Mouse (Mus musculus) small intestine, adult 2 months (tissue): ENCODE measurements around the gene Hoxc12. TPM values are rescaled to one million over a fixed set of nuclear protein-coding genes. Genes with fewer than 3 reads are reported as not detected.

Source experiments
- H3K27ac ChIP-seq: fragments of 200-500 bp; 2 replicates; pipeline ENCODE4 v1.5.1; 2012; ENCODE audit warnings: low read depth, low read length, control low read depth, inconsistent platforms; ENCODE audit not compliant: insufficient read depth
- H3K27me3 ChIP-seq: fragments of 200-500 bp; 2 replicates; pipeline ENCODE4 v1.6.1; 2012; ENCODE audit warnings: mild to moderate bottlenecking, moderate library complexity, low read length, inconsistent platforms; ENCODE audit not compliant: control insufficient read depth, insufficient read depth
- H3K36me3 ChIP-seq: fragments of 200-500 bp; 2 replicates; pipeline ENCODE4 v1.6.1; 2012; ENCODE audit warnings: mild to moderate bottlenecking, low read length, control low read depth, inconsistent platforms; ENCODE audit not compliant: control insufficient read depth, insufficient read depth
- H3K4me1 ChIP-seq: fragments of 200-500 bp; 2 replicates; pipeline ENCODE4 v1.6.1; 2012; ENCODE audit warnings: low read length, inconsistent platforms, mixed read lengths; ENCODE audit not compliant: control insufficient read depth, insufficient read depth, insufficient read length
- H3K4me3 ChIP-seq: fragments of 200-500 bp; 2 replicates; pipeline ENCODE4 v1.5.1; 2012; ENCODE audit warnings: low read depth, mild to moderate bottlenecking, control low read depth, inconsistent platforms, low read length, moderate library complexity
- CTCF ChIP-seq: fragments of 200-500 bp; IDR thresholded peaks from 2 replicates; pipeline ENCODE4 v1.5.1; 2012; ENCODE audit warnings: low read depth, mild to moderate bottlenecking, control low read depth, inconsistent platforms, low read length, moderate library complexity, mixed read lengths; ENCODE audit not compliant: insufficient replicate concordance, insufficient read length; ENCODE audit errors: extremely low read depth
- POLR2A ChIP-seq: fragments of 200-500 bp; IDR thresholded peaks from 2 replicates; pipeline ENCODE4 v1.6.1; 2012; ENCODE audit warnings: low read depth, mild to moderate bottlenecking, control low read depth, inconsistent platforms, low read length, moderate library complexity
- WGBS: fragments of 180-500 bp; shearing (Covaris S2); methylation state at CpG from one replicate; pipeline ENCODE4 v1.1.7; 2018; 5-methylcytosine and 5-hydroxymethylcytosine counted together
- polyA plus RNA-seq: library from polyadenylated mRNA; depleted of rRNA; stranded (reverse); fragments of >200 nt; gene quantifications from 2 replicates; pipeline ENCODE4 v1.2.3, GENCODE M21; 2012

Gene Hoxc12
- polyA plus RNA-seq, 1 experiment, result not detected

DNA sequence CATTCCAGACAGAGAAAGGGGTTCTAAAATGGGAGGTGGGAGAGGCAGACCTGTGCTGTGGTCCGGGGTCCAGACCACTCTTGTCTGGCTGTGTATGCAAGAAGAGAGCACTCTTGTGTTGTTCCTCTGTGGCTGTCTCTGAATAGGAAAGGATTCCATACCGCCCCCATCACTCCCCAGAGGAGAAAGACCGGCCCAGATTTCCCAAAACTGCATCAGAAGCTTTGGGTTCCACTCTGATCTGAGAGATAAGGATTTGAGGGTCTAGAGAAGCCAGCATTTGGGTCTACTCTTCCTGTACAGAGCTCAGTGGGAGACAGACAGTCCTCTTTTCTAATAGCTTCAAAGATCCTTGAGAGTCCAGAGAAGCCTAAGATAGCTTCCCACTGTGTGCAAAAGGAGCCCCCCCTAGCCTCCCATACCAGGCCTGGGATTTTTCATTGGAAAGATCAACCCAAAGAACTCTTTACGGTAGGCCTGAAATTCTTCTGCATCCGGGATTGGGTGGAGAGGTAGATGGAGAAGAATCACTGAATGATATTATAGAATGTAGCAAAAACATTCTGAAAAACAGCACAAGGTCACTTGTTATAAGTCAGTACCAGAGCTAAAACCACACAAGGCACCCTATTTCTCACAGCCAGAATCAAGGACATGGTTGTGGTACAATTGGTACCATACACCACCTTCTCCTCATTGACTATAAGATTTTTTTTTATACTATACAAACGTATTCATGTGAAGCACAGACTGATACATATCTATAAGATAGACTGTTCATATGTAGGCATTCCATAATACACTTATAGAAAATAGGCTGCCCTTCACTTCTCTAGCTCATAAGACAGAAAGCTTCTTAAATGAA is 13.7 kb upstream of the Hoxc12 start:
- WGBS, result 21% methylated on average over 6 of the region's 6 CpGs
- H3K4me1 ChIP-seq, result peaks cover 2% of the 10 kb centered on the region; the same call in 1 of the 2 replicates
- no peak overlapping the region for H3K27ac ChIP-seq
- no peak overlapping the region for H3K4me3 ChIP-seq
- peaks cover 80% of the 10 kb centered on the region for H3K27me3 ChIP-seq
- H3K36me3 ChIP-seq, result no peaks in the 10 kb centered on the region
- no peak for TF ChIP-seq CTCF

DNA sequence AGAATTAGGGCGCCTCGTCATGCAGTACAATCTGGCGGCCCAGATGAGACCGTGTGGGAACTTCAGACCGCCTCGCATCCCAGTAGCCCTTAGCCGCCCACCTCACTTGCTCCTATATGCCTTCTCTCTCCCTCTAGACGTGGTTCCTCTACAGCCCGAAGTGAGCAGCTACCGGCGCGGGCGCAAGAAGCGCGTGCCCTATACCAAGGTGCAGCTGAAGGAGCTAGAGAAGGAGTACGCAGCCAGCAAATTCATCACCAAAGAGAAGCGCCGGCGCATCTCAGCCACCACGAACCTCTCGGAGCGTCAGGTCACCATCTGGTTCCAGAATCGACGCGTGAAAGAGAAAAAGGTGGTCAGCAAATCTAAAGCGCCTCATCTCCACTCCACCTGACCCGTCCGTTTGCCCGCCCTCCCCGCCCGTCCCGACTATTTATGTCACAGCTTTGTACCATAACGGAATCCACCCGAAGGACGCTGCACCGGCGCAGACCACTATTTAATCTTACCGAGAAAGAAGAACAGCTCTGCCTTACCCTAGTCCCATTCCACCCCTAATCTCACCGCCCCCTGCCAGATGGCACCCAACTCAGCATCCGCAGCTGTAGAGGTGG is 9.4 kb upstream of the Hoxc12 start:
- H3K4me3 ChIP-seq, result no peak overlapping the region
- TF ChIP-seq POLR2A (no peak), CTCF (no peak)
- 4% methylated on average over 40 of the region's 40 CpGs for WGBS
- H3K36me3 ChIP-seq, result no peaks in the 10 kb centered on the region
- peaks cover 75% of the 10 kb centered on the region for H3K27me3 ChIP-seq
- no peak overlapping the region for H3K27ac ChIP-seq
- H3K4me1 ChIP-seq, result no peaks in the 10 kb centered on the region

DNA sequence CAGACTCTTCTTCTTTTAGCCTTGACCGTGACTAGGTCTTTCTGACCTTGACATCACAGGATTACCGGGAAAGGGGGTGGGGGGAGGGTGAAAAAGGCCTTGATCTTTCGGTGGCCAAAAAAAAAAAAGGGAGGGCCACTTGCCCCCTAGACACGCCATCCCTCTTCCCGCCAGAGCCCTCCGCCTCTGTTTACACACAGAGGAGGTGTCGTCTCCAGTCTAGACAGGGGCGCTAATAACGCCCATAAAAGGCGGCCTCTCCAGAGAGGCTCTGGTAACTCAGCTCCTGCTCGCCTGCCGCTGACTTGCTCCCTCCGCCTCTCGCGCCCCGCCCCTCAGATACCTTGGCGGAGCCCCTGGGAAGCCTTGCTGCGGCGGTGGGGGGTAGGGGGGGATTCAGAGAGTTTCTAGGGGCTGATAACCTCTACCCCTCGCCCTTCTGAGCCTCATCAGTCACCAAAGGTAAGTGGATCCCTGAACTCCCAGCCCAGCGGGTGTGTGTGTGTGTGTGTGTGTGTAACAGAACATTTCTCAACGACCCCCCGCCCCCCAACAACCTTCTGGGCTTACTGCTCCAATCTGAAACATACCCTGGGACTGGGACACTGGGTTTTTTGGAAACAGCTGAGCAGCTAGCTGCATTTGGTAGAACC is 4.7 kb upstream of the Hoxc12 start:
- H3K27me3 ChIP-seq, result peaks cover 84% of the 10 kb centered on the region
- no peak for TF ChIP-seq POLR2A
- no peak for TF ChIP-seq CTCF
- WGBS, result 3% methylated on average over 23 of the region's 23 CpGs

DNA sequence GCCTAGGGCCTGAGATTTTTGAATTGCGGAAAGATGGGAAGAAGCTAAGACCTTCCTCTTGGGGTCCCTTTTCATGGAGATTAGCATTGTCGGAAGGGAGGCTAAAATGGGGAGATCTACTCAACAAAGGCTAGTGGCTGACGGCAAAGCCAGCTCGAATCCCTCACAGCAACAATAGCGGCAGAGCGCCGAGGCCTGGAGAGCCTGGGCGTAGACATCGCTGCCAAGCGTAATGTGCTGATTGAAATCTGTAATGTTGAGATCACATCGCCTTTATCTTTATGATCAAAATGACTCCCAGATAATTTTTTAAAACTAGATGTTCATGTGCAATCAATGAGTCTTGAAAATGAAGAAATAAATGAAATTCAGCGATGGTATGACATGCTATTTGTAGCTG is 2.1 kb upstream of the Hoxc12 start:
- 7% methylated on average over 12 of the region's 12 CpGs for WGBS
- no peak overlapping the region for H3K4me3 ChIP-seq
- peaks cover 86% of the 10 kb centered on the region for H3K27me3 ChIP-seq
- TF ChIP-seq CTCF, result no peak
- no peak for TF ChIP-seq POLR2A
- no peak overlapping the region for H3K27ac ChIP-seq
- no peaks in the 10 kb centered on the region for H3K36me3 ChIP-seq
- H3K4me1 ChIP-seq, result no peaks in the 10 kb centered on the region

More for the DNA sequence above, 4.7 kb upstream of the Hoxc12 start:
- Histone ChIP-seq H3K27ac (no peak overlapping the region), H3K36me3 (no peaks in the 10 kb centered on the region), H3K4me3 (no peak overlapping the region), H3K4me1 (no peaks in the 10 kb centered on the region)

DNA sequence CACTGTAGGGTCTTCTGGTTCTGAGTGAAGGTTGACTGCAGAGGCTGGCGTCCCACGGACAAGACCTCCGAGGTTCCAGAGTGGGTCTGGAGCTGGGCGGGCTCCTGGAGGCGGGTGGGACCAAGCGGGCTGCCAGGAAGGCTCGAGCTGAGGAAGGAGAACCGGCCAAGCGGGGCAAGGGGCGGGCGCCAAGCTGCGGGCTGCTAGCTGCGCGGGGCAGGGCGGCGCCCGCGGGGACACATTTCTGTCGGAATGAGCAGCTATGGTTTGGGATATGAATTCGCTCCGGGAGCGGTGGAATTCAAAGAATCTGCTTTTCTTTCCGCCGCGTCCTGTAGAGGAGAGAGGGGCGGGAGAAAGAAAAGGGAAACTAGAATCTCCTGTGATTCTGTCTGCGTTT is 1.7 kb upstream of the Hoxc12 start:
- TF ChIP-seq CTCF (no peak), POLR2A (no peak)
- no peak overlapping the region for H3K27ac ChIP-seq
- no peak overlapping the region for H3K4me3 ChIP-seq
- WGBS, result 2% methylated on average over 27 of the region's 27 CpGs
- H3K36me3 ChIP-seq, result no peaks in the 10 kb centered on the region
- peaks cover 90% of the 10 kb centered on the region for H3K27me3 ChIP-seq
- H3K4me1 ChIP-seq, result no peaks in the 10 kb centered on the region

DNA sequence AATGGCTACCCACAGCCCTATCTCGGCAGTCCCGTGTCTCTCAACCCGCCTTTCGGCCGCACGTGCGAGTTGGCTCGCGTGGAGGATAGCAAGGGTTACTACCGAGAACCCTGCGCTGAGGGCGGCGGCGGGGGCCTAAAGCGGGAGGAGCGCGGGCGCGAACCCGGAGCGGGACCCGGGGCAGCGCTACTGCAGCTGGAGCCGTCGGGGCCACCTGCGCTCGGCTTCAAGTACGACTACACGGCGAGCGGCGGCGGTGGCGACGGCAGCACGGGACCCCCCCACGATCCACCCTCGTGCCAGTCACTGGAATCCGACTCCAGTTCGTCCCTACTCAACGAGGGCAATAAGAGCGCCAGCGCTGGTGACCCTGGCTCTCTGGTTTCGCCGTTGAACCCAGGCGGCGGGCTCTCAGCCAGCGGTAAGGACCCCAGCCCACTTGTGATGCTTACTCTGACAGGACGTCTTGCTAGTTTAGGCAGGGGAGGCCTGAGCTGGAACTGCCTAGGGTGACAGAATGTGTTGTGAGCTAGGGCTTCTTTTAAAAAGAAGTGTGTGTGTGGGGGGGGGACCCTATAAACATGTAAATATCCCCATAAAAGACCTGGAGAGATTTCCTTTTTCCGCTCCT is 594 bp downstream of the Hoxc12 start:
- H3K27me3 ChIP-seq, result peaks cover 85% of the 10 kb centered on the region

More for the DNA sequence above, 594 bp downstream of the Hoxc12 start:
- TF ChIP-seq POLR2A (no peak), CTCF (no peak)
- Histone ChIP-seq H3K4me3 (no peak overlapping the region), H3K27ac (no peak overlapping the region), H3K36me3 (no peaks in the 10 kb centered on the region), H3K4me1 (no peaks in the 10 kb centered on the region)
- WGBS, result 6% methylated on average over 50 of the region's 50 CpGs
